In the genomic region with DNA sequence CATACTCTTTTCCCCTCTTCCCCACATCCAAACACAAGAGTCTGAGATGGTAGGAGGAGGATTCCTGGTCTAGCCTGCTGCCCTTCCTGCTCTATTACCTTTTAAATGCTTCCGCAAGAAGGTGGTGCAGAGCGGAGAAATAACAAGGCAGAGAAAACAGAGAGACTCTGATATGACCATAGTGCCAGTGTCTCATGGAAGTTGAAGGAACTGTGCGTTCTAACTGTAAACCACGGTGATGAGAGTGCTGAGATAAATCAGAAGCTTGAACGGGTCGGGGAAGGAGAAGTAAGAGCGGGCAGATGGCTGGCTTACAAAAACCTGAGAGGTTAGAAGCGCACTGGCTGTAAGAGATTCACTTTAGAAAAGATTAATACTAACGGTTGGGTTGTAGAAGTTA, we compare ENCODE assay signal across 12 mouse cellular contexts. TPM values are rescaled to one million over a fixed set of nuclear protein-coding genes. Genes with fewer than 3 reads are reported as not detected.
DNase-seq lines count a peak whose midpoint lies in the region; ATAC-seq and TF ChIP-seq lines count a peak whose summit lies in the region.
"Had no signal": no experiment of that assay in that cellular context is flagged by ENCODE, and none has a peak within 500 bp of the region (broad histone marks: within the 10 kb centered on the region; RNA-seq: fewer than 3 reads in every experiment).

No protein-coding gene starts in this region.

- no peak overlapping the region for H3K27ac ChIP-seq in heart, embryonic 13.5 days (replicated peaks)
- H3K27ac ChIP-seq in heart, embryonic 10.5 days = no peak overlapping the region
- H3K27ac ChIP-seq in testis, adult 2 months (ENCODE audit: control insufficient read depth, insufficient read depth, low read depth, low read length) = no peak overlapping the region
- H3K27ac ChIP-seq in limb, embryonic 13.5 days = no peak overlapping the region
- no peak overlapping the region for H3K27ac ChIP-seq in stomach, embryonic 16.5 days (ENCODE audit: low read length)

- H3K27me3 ChIP-seq in heart, embryonic 13.5 days (replicated peaks) = no peaks in the 10 kb centered on the region
- H3K27me3 ChIP-seq in heart, embryonic 10.5 days (ENCODE audit: insufficient read depth, poor library complexity, severe bottlenecking) = no peaks in the 10 kb centered on the region
- H3K27me3 ChIP-seq in testis, adult 2 months (ENCODE audit: control insufficient read depth, insufficient read depth, low read length) = no peaks in the 10 kb centered on the region
- no peaks in the 10 kb centered on the region for H3K27me3 ChIP-seq in limb, embryonic 13.5 days
- no peaks in the 10 kb centered on the region for H3K27me3 ChIP-seq in stomach, embryonic 16.5 days (ENCODE audit: control insufficient read depth, insufficient read depth, low read length)

- H3K9me3 ChIP-seq in heart, embryonic 13.5 days = no peaks in the 10 kb centered on the region
- no peaks in the 10 kb centered on the region for H3K9me3 ChIP-seq in heart, embryonic 10.5 days
- H3K9me3 ChIP-seq in limb, embryonic 13.5 days = peaks cover 5% of the 10 kb centered on the region; the same call in 1 of the 2 replicates
- no peaks in the 10 kb centered on the region for H3K9me3 ChIP-seq in stomach, embryonic 16.5 days (replicated peaks; ENCODE audit: control insufficient read depth, low read length)

- H3K4me1 ChIP-seq in heart, embryonic 13.5 days = peaks cover 23% of the 10 kb centered on the region
- peaks cover 31% of the 10 kb centered on the region for H3K4me1 ChIP-seq in heart, embryonic 10.5 days
- H3K4me1 ChIP-seq in testis, adult 2 months (ENCODE audit: control insufficient read depth, insufficient read depth, low read length) = peaks cover 6% of the 10 kb centered on the region
- peaks cover 22% of the 10 kb centered on the region for H3K4me1 ChIP-seq in limb, embryonic 13.5 days
- H3K4me1 ChIP-seq in stomach, embryonic 16.5 days (ENCODE audit: control insufficient read depth, insufficient read depth, low read length) = peaks cover 20% of the 10 kb centered on the region

- peak overlapping the region; percentile 92 for H3K4me2 ChIP-seq in heart, embryonic 13.5 days
- H3K4me2 ChIP-seq in limb, embryonic 13.5 days (replicated peaks) = peak overlapping the region; percentile 86
- H3K4me2 ChIP-seq in stomach, embryonic 16.5 days (ENCODE audit: low read depth, low read length) = peak overlapping the region; percentile 86; the same call in 1 of the 2 replicates

- TF ChIP-seq POLR2A in testis, adult 2 months (IDR thresholded peaks at IDR 0.05; ENCODE audit: control insufficient read depth, low read depth, low read length) = no peak

- no peak for DNase-seq in heart, embryonic 10.5 days (ENCODE audit: low spot score)
- no peak for DNase-seq in testis, postnatal 14 days (ENCODE audit: low spot score)
- no peak for DNase-seq in frontal cortex, postnatal 25 days (ENCODE audit: low spot score in 2 of 2)
- DNase-seq: adrenal gland, adult 2 months; gastrocnemius, postnatal 10 days; left cerebral cortex, postnatal 4 days had no signal

- H3K9ac ChIP-seq in heart, embryonic 13.5 days = peak overlapping the region; percentile 95; the same call in 1 of the 2 replicates
- peak overlapping the region; percentile 80; the same call in 1 of the 2 replicates for H3K9ac ChIP-seq in limb, embryonic 13.5 days
- no peak overlapping the region for H3K9ac ChIP-seq in stomach, embryonic 16.5 days (ENCODE audit: low read length)

- ATAC-seq in heart, embryonic 13.5 days (ENCODE audit: extremely low read depth, insufficient number of reproducible peaks, low FRiP score, low TSS enrichment) = no peak
- ATAC-seq in limb, embryonic 13.5 days (ENCODE audit: low FRiP score, low read depth) = no peak
- ATAC-seq in stomach, embryonic 16.5 days (ENCODE audit: insufficient read depth, low FRiP score) = no peak
- no peak for ATAC-seq in megakaryocyte-erythroid progenitor cell, adult 5-6 weeks (replicated peaks; ENCODE audit: low FRiP score, low TSS enrichment, poor library complexity, severe bottlenecking)

- 91% methylated on average over 9 of the region's 9 CpGs for WGBS in heart, embryonic 13.5 days
- WGBS in heart, embryonic 10.5 days = 94% methylated on average over 9 of the region's 9 CpGs
- 96% methylated on average over 9 of the region's 9 CpGs for WGBS in limb, embryonic 13.5 days
- 94% methylated on average over 9 of the region's 9 CpGs for WGBS in stomach, embryonic 16.5 days

- no peak for TF ChIP-seq CTCF in testis, adult 2 months (IDR thresholded peaks at IDR 0.05; ENCODE audit: control insufficient read depth, insufficient read depth, insufficient replicate concordance, low read depth, low read length)

- H3K4me3 ChIP-seq in heart, embryonic 13.5 days = peak overlapping the region; percentile 85
- H3K4me3 ChIP-seq in heart, embryonic 10.5 days = no peak overlapping the region
- peak overlapping the region; percentile 93 for H3K4me3 ChIP-seq in testis, adult 2 months (ENCODE audit: control insufficient read depth, low read depth, low read length)
- no peak overlapping the region for H3K4me3 ChIP-seq in limb, embryonic 13.5 days
- H3K4me3 ChIP-seq in stomach, embryonic 16.5 days (replicated peaks; ENCODE audit: low read length) = no peak overlapping the region

- H3K36me3 ChIP-seq in heart, embryonic 13.5 days = peaks cover 26% of the 10 kb centered on the region
- peaks cover 24% of the 10 kb centered on the region for H3K36me3 ChIP-seq in heart, embryonic 10.5 days
- no peaks in the 10 kb centered on the region for H3K36me3 ChIP-seq in testis, adult 2 months (ENCODE audit: control insufficient read depth, insufficient read depth, low read length)
- peaks cover 23% of the 10 kb centered on the region for H3K36me3 ChIP-seq in limb, embryonic 13.5 days
- 0 out of 2 replicates have a peak, but pooled peaks cover 3% of the 10 kb centered on the region for H3K36me3 ChIP-seq in stomach, embryonic 16.5 days (ENCODE audit: control insufficient read depth, insufficient read depth, low read length)

RNA-seq across cellular contexts. Expression of a gene that starts 2.7 kb away (rescaled TPM):
- polyA plus RNA-seq in heart, embryonic 13.5 days (2015; fragmentation: Nextera tagmentation; extraction: Ambion mirVana) = 58.1 and 59.9 TPM in 2 replicates
- polyA plus RNA-seq in heart, embryonic 10.5 days (2016; fragmentation: Nextera tagmentation; extraction: Ambion mirVana) = 80.3 and 85.4 TPM in 2 replicates
- 34.2 and 34.6 TPM in 2 replicates for polyA plus RNA-seq in testis, adult 2 months (2012; rRNA removed)
- 105 and 120 TPM in 2 replicates for polyA plus RNA-seq in limb, embryonic 13.5 days (2015; fragmentation: Nextera tagmentation; extraction: Ambion mirVana)
- polyA plus RNA-seq in stomach, embryonic 16.5 days (2015; fragmentation: Nextera tagmentation; extraction: Ambion mirVana) = 77.2 and 78.3 TPM in 2 replicates
- total RNA-seq in megakaryocyte-erythroid progenitor cell, adult 5-6 weeks (2014; fragmentation: Nextera tagmentation) = 23.5 and 33.8 TPM in 2 replicates
- 31.4 and 39.9 TPM in 2 replicates for total RNA-seq in megakaryocyte-erythroid progenitor cell, adult 5-6 weeks (2017)

RNA-seq across cellular contexts. Expression of a gene that starts 10.8 kb away (rescaled TPM):
- 0.19 TPM in 2 replicates for polyA plus RNA-seq in heart, embryonic 13.5 days (2015; fragmentation: Nextera tagmentation; extraction: Ambion mirVana)
- polyA plus RNA-seq in heart, embryonic 10.5 days (2016; fragmentation: Nextera tagmentation; extraction: Ambion mirVana) = 0.21 and 0.26 TPM in 2 replicates
- 189 and 199 TPM in 2 replicates for polyA plus RNA-seq in testis, adult 2 months (2012; rRNA removed)
- polyA plus RNA-seq in limb, embryonic 13.5 days (2015; fragmentation: Nextera tagmentation; extraction: Ambion mirVana) = not detected in 2 replicates
- polyA plus RNA-seq in stomach, embryonic 16.5 days (2015; fragmentation: Nextera tagmentation; extraction: Ambion mirVana) = 0.21 TPM in 1 of 2 replicates, not detected in the other
- total RNA-seq in megakaryocyte-erythroid progenitor cell, adult 5-6 weeks (2014; fragmentation: Nextera tagmentation) = not detected in 2 replicates
- total RNA-seq in megakaryocyte-erythroid progenitor cell, adult 5-6 weeks (2017) = not detected in 2 replicates
- total RNA-seq: adrenal gland, adult 2 months; gastrocnemius, postnatal 10 days; left cerebral cortex, postnatal 4 days had no signal
- polyA plus RNA-seq: stomach, embryonic 14.5 days had no signal

RNA-seq across cellular contexts. Expression of a gene that starts 39.3 kb away (rescaled TPM):
- polyA plus RNA-seq in heart, embryonic 13.5 days (2015; fragmentation: Nextera tagmentation; extraction: Ambion mirVana) = 0.05 TPM in 1 of 2 replicates, not detected in the other
- 0.13 and 0.25 TPM in 2 replicates for polyA plus RNA-seq in heart, embryonic 10.5 days (2016; fragmentation: Nextera tagmentation; extraction: Ambion mirVana)
- polyA plus RNA-seq in testis, adult 2 months (2012; rRNA removed) = 4.7 and 4.9 TPM in 2 replicates
- 0.27 and 0.36 TPM in 2 replicates for polyA plus RNA-seq in limb, embryonic 13.5 days (2015; fragmentation: Nextera tagmentation; extraction: Ambion mirVana)
- polyA plus RNA-seq in stomach, embryonic 16.5 days (2015; fragmentation: Nextera tagmentation; extraction: Ambion mirVana) = 0.25 and 0.31 TPM in 2 replicates
- total RNA-seq in megakaryocyte-erythroid progenitor cell, adult 5-6 weeks (2014; fragmentation: Nextera tagmentation) = 0.20 and 0.33 TPM in 2 replicates
- 0.23 and 0.66 TPM in 2 replicates for total RNA-seq in megakaryocyte-erythroid progenitor cell, adult 5-6 weeks (2017)
- total RNA-seq: adrenal gland, adult 2 months had no signal

RNA-seq across cellular contexts. Expression of a gene that starts 53.4 kb away (rescaled TPM):
- polyA plus RNA-seq in heart, embryonic 13.5 days (2015; fragmentation: Nextera tagmentation; extraction: Ambion mirVana) = 68.7 and 71.0 TPM in 2 replicates
- polyA plus RNA-seq in heart, embryonic 10.5 days (2016; fragmentation: Nextera tagmentation; extraction: Ambion mirVana) = 92.2 and 93.7 TPM in 2 replicates
- 33.9 and 43.7 TPM in 2 replicates for polyA plus RNA-seq in testis, adult 2 months (2012; rRNA removed)
- 119 and 120 TPM in 2 replicates for polyA plus RNA-seq in limb, embryonic 13.5 days (2015; fragmentation: Nextera tagmentation; extraction: Ambion mirVana)
- 118 and 120 TPM in 2 replicates for polyA plus RNA-seq in stomach, embryonic 16.5 days (2015; fragmentation: Nextera tagmentation; extraction: Ambion mirVana)
- 123 TPM in 2 replicates for total RNA-seq in megakaryocyte-erythroid progenitor cell, adult 5-6 weeks (2014; fragmentation: Nextera tagmentation)
- 79.5 and 95.0 TPM in 2 replicates for total RNA-seq in megakaryocyte-erythroid progenitor cell, adult 5-6 weeks (2017)

Comparison
In these comparisons a context has a peak if more than half of its experiments do, and no peak if none do; other contexts are left out.
1. H3K4me3 ChIP-seq: peak in heart, embryonic 13.5 days (single experiment) and testis, adult 2 months (single experiment); none in heart, embryonic 10.5 days (single experiment), limb, embryonic 13.5 days (single experiment) and stomach, embryonic 16.5 days (single experiment).
2. RNA of a gene that starts 10.8 kb away (polyA plus RNA-seq): 189 to 199 TPM in testis, adult 2 months; 0.21 to 0.26 TPM in heart, embryonic 10.5 days, 0.21 TPM in stomach, embryonic 16.5 days, 0.19 TPM in heart, embryonic 13.5 days and not detected in limb, embryonic 13.5 days; every median in the first group is over 100 times any median in the second.
3. Peak in every context shown above with its lines, with median percentiles within 50 percentile points of each other: H3K4me2 ChIP-seq.